Mouse (Mus musculus) stomach, postnatal 0 days (tissue): ENCODE measurements around the gene Mbnl2. TPM values are rescaled to one million over a fixed set of nuclear protein-coding genes. Genes with fewer than 3 reads are reported as not detected.

ENCODE experiments used
- ATAC-seq: fragments of 200-750 bp; cut with Nextera tagmentation; 2 replicates; pipeline ENCODE4 v1.8.0; 2017; ENCODE audit not compliant: low FRiP score, low TSS enrichment
- DNase-seq: peaks from one replicate; pipeline ENCODE4 v3.0.0-alpha.2; 2016; ENCODE audit warnings: low spot score
- H3K27ac ChIP-seq: fragments of 300-500 bp; sonication (generic); replicated peaks from 2 replicates; pipeline ENCODE4 v1.5.1; 2014; ENCODE audit warnings: mild to moderate bottlenecking, control low read depth
- H3K27me3 ChIP-seq: fragments of 300-500 bp; sonication (generic); 2 replicates; pipeline ENCODE4 v1.6.1; 2014; ENCODE audit warnings: low read length; ENCODE audit not compliant: control insufficient read depth, insufficient read depth
- H3K36me3 ChIP-seq: fragments of 300-500 bp; sonication (generic); 2 replicates; pipeline ENCODE4 v1.6.1; 2014; ENCODE audit warnings: low read length, mixed read lengths; ENCODE audit not compliant: control insufficient read depth, insufficient read depth
- H3K4me1 ChIP-seq: fragments of 300-500 bp; sonication (generic); replicated peaks from 2 replicates; pipeline ENCODE4 v1.6.1; 2014; ENCODE audit warnings: antibody characterized with exemption; ENCODE audit not compliant: control insufficient read depth, insufficient read depth
- H3K4me2 ChIP-seq: fragments of 300-500 bp; sonication (generic); replicated peaks from 2 replicates; pipeline ENCODE4 v1.6.1; 2014; ENCODE audit warnings: low read depth, mild to moderate bottlenecking, control low read depth, moderate library complexity
- H3K4me3 ChIP-seq: fragments of 300-500 bp; sonication (generic); 2 replicates; pipeline ENCODE4 v1.5.1; 2014; ENCODE audit warnings: low read depth, low read length, control low read depth
- H3K9ac ChIP-seq: fragments of 300-500 bp; sonication (generic); 2 replicates; pipeline ENCODE4 v1.6.1; 2014; ENCODE audit warnings: mild to moderate bottlenecking, low read length, control low read depth, mixed read lengths
- H3K9me3 ChIP-seq: fragments of 300-500 bp; sonication (generic); 2 replicates; pipeline ENCODE4 v1.6.1; 2016; ENCODE audit warnings: low read length; ENCODE audit not compliant: control insufficient read depth
- CTCF ChIP-seq: IDR thresholded peaks from 2 replicates; pipeline ENCODE4 v1.5.1; 2016; ENCODE audit warnings: antibody characterized with exemption, low read depth, mild to moderate bottlenecking, moderate library complexity
- EP300 ChIP-seq: optimal IDR thresholded peaks from 2 replicates; pipeline ENCODE3; 2016; ENCODE audit warnings: antibody characterized with exemption
- WGBS: fragments of 180-500 bp; shearing (Covaris S2); extraction: QIAGEN DNeasy Blood & Tissue Kit; methylation state at CpG from one replicate; pipeline ENCODE4 v1.1.7; 2014; 5-methylcytosine and 5-hydroxymethylcytosine counted together
- polyA plus RNA-seq: library from polyadenylated mRNA; unstranded; fragments of >200 nt; fragmentation: Nextera tagmentation; extraction: Ambion mirVana; gene quantifications from 2 replicates; pipeline ENCODE4 v1.2.1, GENCODE M21; 2015

Mbnl2 gene
- polyA plus RNA-seq, 1 experiment from 2014 or later, result 104 TPM

- Histone ChIP-seq H3K4me2 (no peak overlapping the region), H3K4me3 (no peak overlapping the region), H3K27ac (no peak overlapping the region), H3K27me3 (no peaks in the 10 kb centered on the region), H3K36me3 (peaks cover 23% of the 10 kb centered on the region), H3K9ac (no peak overlapping the region), H3K4me1 (no peaks in the 10 kb centered on the region), H3K9me3 (no peaks in the 10 kb centered on the region)
- DNase-seq (no peak), ATAC-seq (no peak)
- WGBS, result 89% methylated on average over 8 of the region's 8 CpGs
- no peak for TF ChIP-seq CTCF
- TF ChIP-seq EP300, result no peak
Observed at GRCm38 (mm10) chr14:120393441-120393840, 118.0 kb downstream of the Mbnl2 start.

- H3K27ac ChIP-seq, result no peak overlapping the region
- no peak overlapping the region for H3K9ac ChIP-seq
- no peak overlapping the region for H3K4me2 ChIP-seq
- DNase-seq (no peak), ATAC-seq (no peak)
- no peak for TF ChIP-seq CTCF
- TF ChIP-seq EP300, result no peak
- no peaks in the 10 kb centered on the region for H3K9me3 ChIP-seq
- WGBS, result 82% methylated on average over 3 of the region's 3 CpGs
- peaks cover 20% of the 10 kb centered on the region for H3K36me3 ChIP-seq
- no peak overlapping the region for H3K4me3 ChIP-seq
- H3K27me3 ChIP-seq, result no peaks in the 10 kb centered on the region
- no peaks in the 10 kb centered on the region for H3K4me1 ChIP-seq
Observed at GRCm38 (mm10) chr14:120394216-120394615, 118.7 kb downstream of the Mbnl2 start.

- 65% methylated on average over 3 of the region's 3 CpGs for WGBS
- Histone ChIP-seq H3K4me2 (no peak overlapping the region), H3K9ac (no peak overlapping the region), H3K36me3 (peaks cover 20% of the 10 kb centered on the region), H3K27ac (no peak overlapping the region), H3K27me3 (no peaks in the 10 kb centered on the region), H3K9me3 (no peaks in the 10 kb centered on the region), H3K4me1 (no peaks in the 10 kb centered on the region), H3K4me3 (no peak overlapping the region)
- TF ChIP-seq EP300, result no peak
- DNase-seq, result no peak
- no peak for ATAC-seq
Observed at GRCm38 (mm10) chr14:120394827-120395226, 119.4 kb downstream of the Mbnl2 start.

GRCm38 (mm10) chr14:120395501-120395900 lies 120.0 kb downstream of the Mbnl2 start:
- Histone ChIP-seq H3K36me3 (peaks cover 18% of the 10 kb centered on the region), H3K9ac (no peak overlapping the region), H3K4me3 (no peak overlapping the region), H3K27ac (no peak overlapping the region), H3K9me3 (no peaks in the 10 kb centered on the region), H3K27me3 (no peaks in the 10 kb centered on the region), H3K4me2 (no peak overlapping the region), H3K4me1 (no peaks in the 10 kb centered on the region)
- DNase-seq (no peak), ATAC-seq (no peak)
- no peak for TF ChIP-seq CTCF
- TF ChIP-seq EP300, result no peak
- 84% methylated on average over 9 of the region's 9 CpGs for WGBS

- Histone ChIP-seq H3K9me3 (no peaks in the 10 kb centered on the region), H3K9ac (no peak overlapping the region), H3K27ac (no peak overlapping the region), H3K36me3 (peaks cover 20% of the 10 kb centered on the region; the same call in 1 of the 2 replicates), H3K27me3 (no peaks in the 10 kb centered on the region), H3K4me1 (no peaks in the 10 kb centered on the region), H3K4me2 (no peak overlapping the region), H3K4me3 (no peak overlapping the region)
- DNase-seq, result peak; percentile 84
- peak; percentile 90 for ATAC-seq
- TF ChIP-seq EP300 (no peak), CTCF (peak; percentile 98)
- WGBS, result 32% methylated on average over 10 of the region's 10 CpGs
Observed at GRCm38 (mm10) chr14:120397871-120398647, 122.6 kb downstream of the Mbnl2 start.

- TF ChIP-seq CTCF (no peak), EP300 (no peak)
- no peaks in the 10 kb centered on the region for H3K9me3 ChIP-seq
- DNase-seq, result no peak
- H3K4me3 ChIP-seq, result no peak overlapping the region
- no peaks in the 10 kb centered on the region for H3K4me1 ChIP-seq
- ATAC-seq, result no peak
- peaks cover 18% of the 10 kb centered on the region; the same call in 1 of the 2 replicates for H3K36me3 ChIP-seq
- no peak overlapping the region for H3K9ac ChIP-seq
- no peak overlapping the region for H3K27ac ChIP-seq
- H3K27me3 ChIP-seq, result no peaks in the 10 kb centered on the region
- 84% methylated on average over 6 of the region's 6 CpGs for WGBS
- H3K4me2 ChIP-seq, result no peak overlapping the region
Observed at GRCm38 (mm10) chr14:120399614-120400013, 124.1 kb downstream of the Mbnl2 start.
